Mouse (Mus musculus) cerebellum, adult 2 months (tissue): ENCODE measurements around the gene Maf.

Experiments
- CTCF ChIP-seq: fragments of 200-500 bp; IDR thresholded peaks from 2 replicates; pipeline ENCODE4 v1.5.1; 2011; ENCODE audit warnings: low read depth, mild to moderate bottlenecking, control low read depth, low read length, moderate library complexity, borderline replicate concordance; ENCODE audit not compliant: insufficient read depth
- POLR2A ChIP-seq: fragments of 200-500 bp; IDR thresholded peaks from 2 replicates; pipeline ENCODE4 v1.6.1; 2011; ENCODE audit warnings: low read length, control low read depth, borderline replicate concordance; ENCODE audit not compliant: insufficient read depth

DNA sequence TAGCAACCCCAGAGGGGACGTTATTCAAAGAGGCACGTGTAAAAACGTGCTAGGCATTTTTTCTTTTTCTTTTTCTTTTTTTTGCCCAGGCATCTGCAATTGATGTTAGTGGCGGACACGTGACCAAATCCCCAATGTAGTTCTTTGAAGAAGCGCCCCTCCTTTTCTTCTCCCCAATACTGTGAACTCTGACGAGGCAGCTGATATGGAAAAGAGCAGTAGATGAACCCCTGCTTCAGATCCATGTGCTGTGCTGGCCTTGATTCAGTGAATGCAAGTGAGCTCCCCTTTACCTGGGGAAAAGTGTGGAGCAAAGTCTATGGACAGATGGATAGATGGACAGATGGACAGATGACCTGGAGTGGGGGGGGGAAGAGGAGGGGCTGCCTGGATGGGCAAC, 28.1 kb downstream of the Maf start:
- no peak for TF ChIP-seq CTCF
- no peak for TF ChIP-seq POLR2A
